Mouse (Mus musculus): Measurements from ENCODE around the gene Anpep.

Anpep gene

GRCm38 (mm10) chr7:79860811-79861210, at the start of gene Anpep:
Anpep (minus strand) TSS chr7:79861059.
- DNase-seq (ENCODE audit: low spot score), result no peak

GRCm38 (mm10) chr7:79907356-79907755, 46.5 kb upstream of the Anpep start:
- DNase-seq (ENCODE audit: low spot score), result no peak

DNA sequence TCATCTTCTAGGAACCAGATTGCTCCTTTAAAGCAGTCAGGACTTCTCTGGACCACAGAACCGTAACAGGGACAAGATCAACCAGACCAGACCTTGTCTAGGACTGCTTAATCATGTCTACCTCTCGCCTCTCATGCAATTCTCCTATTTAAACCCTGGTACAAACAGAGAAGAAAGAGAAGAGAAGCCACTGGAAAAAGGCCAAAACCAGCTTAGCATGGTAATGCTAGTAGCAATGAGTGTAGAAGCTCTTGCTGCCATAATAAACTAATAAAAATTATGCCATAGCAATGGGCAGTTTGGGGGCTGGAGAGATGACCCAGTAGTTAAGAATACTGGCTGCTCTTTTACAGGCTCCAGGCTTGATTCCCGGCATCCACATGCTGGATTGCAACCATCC, 46.1 kb upstream of the Anpep start:
- DNase-seq (ENCODE audit: low spot score), result no peak

- no peak for DNase-seq (ENCODE audit: low spot score)
Measured at GRCm38 (mm10) chr7:79905193-79905592, 44.3 kb upstream of the Anpep start.

GRCm38 (mm10) chr7:79903160-79903792, 42.4 kb upstream of the Anpep start:
- DNase-seq (ENCODE audit: low spot score), result no peak

DNA sequence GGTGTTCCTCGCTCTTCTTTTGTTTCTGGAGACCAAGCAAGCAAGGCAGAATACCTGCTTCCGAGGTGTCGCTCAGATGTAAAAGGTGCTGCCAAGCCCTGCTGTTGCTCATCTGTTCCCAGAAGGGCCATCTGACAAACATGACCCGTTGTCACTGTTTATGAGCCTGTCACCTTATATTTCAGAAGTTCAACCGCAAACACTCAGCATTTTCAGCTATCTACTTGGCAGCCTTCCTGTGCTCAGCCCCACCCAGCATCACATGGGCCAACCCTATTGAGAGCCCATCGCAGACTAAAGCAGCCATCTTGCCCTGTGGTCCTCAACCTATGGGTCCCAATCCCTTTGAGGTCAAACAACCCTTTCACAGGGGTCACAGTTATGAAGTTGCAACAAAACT, 39.9 kb upstream of the Anpep start:
- no peak for DNase-seq (ENCODE audit: low spot score)

DNA sequence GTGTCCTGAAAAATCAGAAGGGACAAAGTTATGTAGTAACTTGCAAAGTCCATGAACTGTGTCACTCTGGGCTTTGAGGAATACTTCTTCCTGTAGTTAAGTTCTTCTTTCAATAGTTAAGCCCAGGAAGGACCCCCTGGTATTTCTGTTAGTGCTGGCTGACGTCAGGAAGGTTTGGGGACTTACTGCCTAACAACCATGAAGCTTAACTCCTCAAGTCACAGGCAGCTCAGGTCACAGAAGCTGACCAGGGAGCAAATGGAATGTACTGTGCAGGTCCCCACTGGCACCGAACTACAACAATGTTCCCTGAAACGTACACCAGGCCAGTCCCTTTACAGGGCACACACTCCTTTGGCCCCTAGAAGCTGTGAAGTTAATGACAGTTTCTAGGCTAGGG, 34.4 kb upstream of the Anpep start:
- DNase-seq (ENCODE audit: low spot score), result no peak

GRCm38 (mm10) chr7:79894790-79895189, 33.9 kb upstream of the Anpep start:
- DNase-seq (ENCODE audit: low spot score), result no peak

- no peak for DNase-seq (ENCODE audit: low spot score)
Measured at GRCm38 (mm10) chr7:79892576-79893428, 31.9 kb upstream of the Anpep start.

DNA sequence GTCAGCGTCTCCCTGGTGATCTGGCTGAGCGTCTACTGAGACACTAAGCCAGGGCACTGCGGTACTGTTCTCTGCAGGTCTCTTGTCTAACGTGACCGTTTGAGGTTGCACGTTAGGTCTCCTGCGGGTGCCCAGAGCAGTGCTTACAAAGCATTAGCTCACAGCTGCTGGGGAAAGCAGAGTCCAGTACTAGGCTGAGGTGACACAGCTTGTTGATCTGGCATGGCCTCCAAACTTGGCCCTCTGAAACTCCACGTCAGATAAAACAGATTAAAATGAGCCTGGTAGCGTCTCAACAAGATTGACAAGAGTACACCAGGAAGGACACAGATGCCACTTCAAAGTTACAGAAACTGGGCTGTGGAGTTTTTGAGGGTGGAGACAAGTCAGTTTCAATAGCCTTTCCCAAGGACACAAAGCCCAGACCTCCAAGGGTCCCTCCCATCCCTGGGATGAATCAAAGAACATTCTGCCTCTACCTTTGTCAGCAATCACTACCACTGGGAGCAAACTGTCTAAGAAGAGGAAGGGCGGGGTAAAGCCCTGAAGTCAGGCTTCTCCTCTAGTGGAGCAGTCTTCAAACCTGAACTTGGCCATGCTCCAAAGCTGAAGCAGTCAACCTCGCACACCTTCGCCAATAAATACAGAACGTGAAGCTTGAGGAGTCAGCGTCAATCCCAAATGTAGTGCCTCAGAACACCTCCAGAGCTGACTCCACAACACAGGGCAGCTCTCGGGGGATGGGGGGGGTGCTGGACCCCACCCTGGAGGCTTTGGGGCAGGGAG, 29.8 kb upstream of the Anpep start:
- no peak for DNase-seq (ENCODE audit: low spot score)

DNA sequence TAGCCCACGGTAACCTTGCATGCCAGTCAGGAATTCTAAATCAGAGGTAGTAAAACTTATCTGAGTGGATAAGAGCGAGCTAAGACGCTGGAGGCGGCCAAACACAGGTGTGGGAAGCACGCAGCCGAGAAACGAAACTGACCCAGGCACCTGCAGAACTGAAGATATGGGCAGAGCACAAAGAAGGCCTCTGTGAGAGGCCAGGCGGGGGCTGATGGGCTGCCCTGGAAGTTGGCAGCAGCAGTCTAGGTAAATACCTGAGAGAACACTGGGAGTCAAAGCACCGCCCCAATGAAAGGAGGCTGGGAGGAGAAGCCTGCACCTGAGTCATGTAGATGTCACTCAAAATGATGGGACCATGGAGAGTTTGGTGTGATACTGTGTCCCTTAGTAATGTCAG, 27.7 kb upstream of the Anpep start:
- no peak for DNase-seq (ENCODE audit: low spot score)

GRCm38 (mm10) chr7:79883613-79884334, 22.9 kb upstream of the Anpep start:
- no peak for DNase-seq (ENCODE audit: low spot score)

DNA sequence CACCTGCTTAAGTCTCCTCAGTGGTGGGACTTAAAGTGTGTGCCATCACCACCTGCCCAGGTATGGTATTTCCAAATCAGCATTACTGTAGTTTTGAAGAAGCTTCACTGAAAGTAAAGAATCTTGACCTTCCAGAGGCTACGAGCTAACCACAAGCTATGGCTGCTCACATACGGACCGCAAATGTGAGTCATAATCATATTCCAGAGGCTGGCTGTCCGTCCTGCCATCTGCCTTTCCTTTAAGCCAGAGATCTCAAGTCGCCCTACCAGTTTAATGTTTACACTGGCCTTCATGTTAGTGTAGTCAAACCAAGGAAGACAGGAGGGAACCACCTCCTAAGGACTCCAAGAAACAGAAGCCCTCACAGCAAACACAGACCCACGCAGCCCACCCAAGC, 21.0 kb upstream of the Anpep start:
- no peak for DNase-seq (ENCODE audit: low spot score)

- no peak for DNase-seq (ENCODE audit: low spot score)
Measured at GRCm38 (mm10) chr7:79880998-79881397, 20.1 kb upstream of the Anpep start.

DNA sequence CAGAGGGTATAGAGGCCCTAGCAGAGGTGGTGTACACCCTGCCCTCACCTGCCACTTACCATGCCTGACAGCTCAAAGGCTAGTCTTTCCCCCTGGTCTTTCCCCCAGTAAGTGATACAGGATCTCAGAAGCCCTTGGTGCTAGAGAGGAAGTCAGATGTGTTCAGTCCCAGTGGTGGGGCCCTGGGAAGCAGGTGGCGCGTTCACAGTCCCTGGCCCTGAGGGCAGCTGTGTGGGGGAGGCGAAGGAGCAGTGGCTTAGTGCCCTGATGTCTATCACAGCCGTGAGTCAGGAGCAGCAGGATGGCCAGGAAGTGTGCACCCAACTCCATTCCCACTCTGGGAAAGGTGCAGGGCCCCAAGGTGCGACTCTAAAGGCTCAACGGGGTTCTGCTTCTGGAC, 19.2 kb upstream of the Anpep start:
- DNase-seq (ENCODE audit: low spot score), result no peak

GRCm38 (mm10) chr7:79878455-79879025, 17.7 kb upstream of the Anpep start:
- no peak for DNase-seq (ENCODE audit: low spot score)

GRCm38 (mm10) chr7:79873407-79873806, 12.5 kb upstream of the Anpep start:
- DNase-seq (ENCODE audit: low spot score), result no peak

DNA sequence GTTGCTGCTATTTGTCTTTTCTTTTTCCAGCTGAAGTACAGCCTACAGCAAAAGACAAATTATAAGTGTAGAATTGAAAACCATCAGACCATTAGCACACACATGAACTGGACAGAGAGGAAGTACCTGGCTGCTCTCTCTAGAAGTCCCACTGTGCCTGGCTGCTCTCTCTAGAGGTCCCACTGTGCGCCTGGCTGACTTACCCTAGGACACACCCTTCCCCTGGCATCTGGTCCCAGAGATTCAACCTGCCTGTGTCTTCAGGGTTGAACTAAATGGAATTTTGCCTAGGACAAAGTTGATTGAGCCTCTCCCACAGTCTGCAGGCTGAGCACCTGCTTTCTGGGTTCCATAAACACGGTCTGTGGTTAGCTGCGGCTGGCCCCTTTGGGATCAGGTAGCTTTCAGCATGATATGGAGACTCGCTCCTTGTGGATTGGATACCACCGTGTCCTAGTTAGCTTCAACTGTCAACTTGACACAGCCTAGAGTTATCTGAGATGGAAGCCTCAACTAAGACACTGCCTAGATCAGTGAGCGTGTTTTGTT, 11.0 kb upstream of the Anpep start:
- DNase-seq (ENCODE audit: low spot score), result no peak

- no peak for DNase-seq (ENCODE audit: low spot score)
Measured at GRCm38 (mm10) chr7:79869072-79869719, 8.3 kb upstream of the Anpep start.

- no peak for DNase-seq (ENCODE audit: low spot score)
Measured at GRCm38 (mm10) chr7:79868475-79868874, 7.6 kb upstream of the Anpep start.

DNA sequence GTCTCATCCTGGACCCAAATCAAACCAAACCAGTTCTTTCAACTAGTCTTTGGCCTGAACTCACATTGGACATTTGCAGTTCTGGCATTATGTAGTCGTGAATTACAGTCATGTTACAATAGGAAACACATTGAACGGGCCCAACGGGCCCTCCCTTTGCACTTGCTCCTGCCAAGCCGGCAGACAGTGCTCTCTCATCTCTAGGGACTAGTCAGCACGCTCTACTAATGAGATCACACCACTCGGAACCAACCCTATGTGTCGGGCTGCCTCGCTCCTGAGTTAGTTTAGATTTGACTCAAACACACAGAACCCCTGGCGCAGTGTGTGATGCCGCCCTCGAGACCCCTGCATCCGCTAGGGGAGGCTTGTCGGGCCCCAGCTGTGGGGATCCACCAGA, 7.0 kb upstream of the Anpep start:
- no peak for DNase-seq (ENCODE audit: low spot score)
